Mouse (Mus musculus) lung, embryonic 15.5 days (tissue): ENCODE data around the gene Arl6ip5. TPM values are rescaled to one million over a fixed set of nuclear protein-coding genes. Genes with fewer than 3 reads are reported as not detected.

Source experiments
- ATAC-seq: fragments of 200-750 bp; cut with Nextera tagmentation; 2 replicates; pipeline ENCODE4 v1.8.0; 2017; ENCODE audit warnings: moderate number of reproducible peaks, borderline replicate concordance; ENCODE audit not compliant: low FRiP score, low TSS enrichment; ENCODE audit errors: extremely low read depth
- H3K27ac ChIP-seq: fragments of 300-500 bp; sonication (generic); 2 replicates; pipeline ENCODE4 v1.5.1; 2015; ENCODE audit warnings: moderate library complexity, mild to moderate bottlenecking, inconsistent platforms
- H3K27me3 ChIP-seq: fragments of 300-500 bp; sonication (generic); 2 replicates; pipeline ENCODE4 v1.6.1; 2015; ENCODE audit warnings: inconsistent platforms
- H3K36me3 ChIP-seq: fragments of 300-500 bp; sonication (generic); 2 replicates; pipeline ENCODE4 v1.6.1; 2015; ENCODE audit warnings: inconsistent platforms
- H3K4me1 ChIP-seq: fragments of 300-500 bp; sonication (generic); 2 replicates; pipeline ENCODE4 v1.6.1; 2015; ENCODE audit warnings: inconsistent platforms
- H3K4me2 ChIP-seq: fragments of 300-500 bp; sonication (generic); 2 replicates; pipeline ENCODE4 v1.6.1; 2015; ENCODE audit warnings: inconsistent platforms, mild to moderate bottlenecking, moderate library complexity
- H3K4me3 ChIP-seq: fragments of 300-500 bp; sonication (generic); 2 replicates; pipeline ENCODE4 v1.5.1; 2015; ENCODE audit warnings: mild to moderate bottlenecking, inconsistent platforms
- H3K9ac ChIP-seq: fragments of 300-500 bp; sonication (generic); 2 replicates; pipeline ENCODE4 v1.6.1; 2015; ENCODE audit warnings: inconsistent platforms
- H3K9me3 ChIP-seq: fragments of 300-500 bp; sonication (generic); 2 replicates; pipeline ENCODE4 v1.6.1; 2016; ENCODE audit warnings: inconsistent platforms
- WGBS: fragments of 180-500 bp; shearing (Covaris S2); methylation state at CpG from one replicate; pipeline ENCODE4 v1.1.7; 2015; 5-methylcytosine and 5-hydroxymethylcytosine counted together
- polyA plus RNA-seq: library from polyadenylated mRNA; unstranded; fragments of >200 nt; fragmentation: Nextera tagmentation; extraction: Ambion mirVana; gene quantifications from 2 replicates; pipeline ENCODE4 v1.2.1, GENCODE M21; 2015

Gene Arl6ip5
- 61.1 and 62.3 TPM in 2 replicates for polyA plus RNA-seq

DNA sequence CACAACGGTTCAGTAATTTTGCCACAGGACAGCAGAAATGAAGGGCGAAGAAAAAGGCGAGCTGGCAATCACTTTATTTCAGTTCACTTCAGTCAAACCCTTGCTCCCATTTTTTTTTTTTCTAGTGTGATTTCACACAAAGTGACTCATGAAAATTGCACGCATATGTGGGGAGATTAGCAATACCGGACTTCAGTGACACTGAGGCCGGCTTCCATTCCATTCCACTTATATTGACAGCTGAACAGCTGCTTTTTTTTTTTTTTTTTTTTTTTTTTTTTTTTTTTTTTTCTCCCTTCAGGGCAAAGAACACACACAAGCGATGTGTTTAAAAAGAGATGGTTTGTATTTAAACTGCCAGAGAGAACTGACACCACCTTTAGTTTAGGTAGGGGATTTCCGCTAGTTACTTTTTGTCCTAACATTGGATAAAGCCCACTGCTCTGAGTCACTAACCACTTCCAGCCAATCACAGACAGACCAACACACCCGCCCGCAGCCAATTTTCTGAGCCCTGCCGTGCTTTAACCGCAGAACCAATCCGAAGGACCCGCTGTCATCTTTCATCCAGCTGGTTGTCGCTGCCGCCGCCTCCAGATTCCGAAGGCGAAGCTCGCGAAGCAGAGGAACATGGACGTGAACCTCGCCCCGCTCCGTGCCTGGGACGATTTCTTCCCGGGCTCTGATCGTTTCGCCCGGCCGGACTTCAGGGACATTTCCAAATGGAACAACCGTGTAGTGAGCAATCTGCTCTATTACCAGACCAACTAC lies at the start of gene Arl6ip5:
Gene Arl6ip5 (plus strand): TSS at position 499 of the 771 bp plus-strand sequence.
- H3K4me3 ChIP-seq, result peak within 1 kb of the TSS; percentile 72
- peaks cover 25% of the 10 kb centered on the region for H3K4me1 ChIP-seq
- peak within 1 kb of the TSS; percentile 72 for H3K9ac ChIP-seq
- no peaks in the 10 kb centered on the region for H3K9me3 ChIP-seq
- WGBS, result 8% methylated on average over 32 of the region's 32 CpGs
- ATAC-seq, result peak; percentile 81; the same call in 1 of the 2 replicates
- H3K27ac ChIP-seq, result peak within 1 kb of the TSS; percentile 68
- peak within 1 kb of the TSS; percentile 71 for H3K4me2 ChIP-seq
- peaks cover 8% of the 10 kb centered on the region; the same call in 1 of the 2 replicates for H3K36me3 ChIP-seq
- H3K27me3 ChIP-seq, result no peaks in the 10 kb centered on the region

DNA sequence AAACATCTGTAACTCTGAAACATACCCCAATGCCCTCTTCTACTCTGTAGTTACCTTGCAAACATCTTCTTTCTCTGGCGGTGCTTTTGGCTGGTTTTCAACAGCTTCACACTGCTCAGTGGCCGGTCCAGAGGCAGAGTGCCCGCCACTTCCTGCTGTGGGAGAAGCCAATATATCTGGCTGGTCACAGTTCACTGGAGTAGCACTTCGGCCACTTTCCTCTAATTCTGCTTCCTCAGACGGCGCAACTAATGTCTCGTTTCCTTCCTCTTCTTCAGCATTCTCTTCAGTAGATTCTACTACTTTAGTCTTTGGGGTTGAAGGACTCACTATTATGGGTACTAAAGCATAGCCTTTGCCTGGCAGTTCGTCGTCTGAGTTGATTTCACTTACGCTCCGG lies 34.8 kb upstream of the Arl6ip5 start:
- 78% methylated on average over 11 of the region's 11 CpGs for WGBS
- no peak overlapping the region for H3K9ac ChIP-seq

DNA sequence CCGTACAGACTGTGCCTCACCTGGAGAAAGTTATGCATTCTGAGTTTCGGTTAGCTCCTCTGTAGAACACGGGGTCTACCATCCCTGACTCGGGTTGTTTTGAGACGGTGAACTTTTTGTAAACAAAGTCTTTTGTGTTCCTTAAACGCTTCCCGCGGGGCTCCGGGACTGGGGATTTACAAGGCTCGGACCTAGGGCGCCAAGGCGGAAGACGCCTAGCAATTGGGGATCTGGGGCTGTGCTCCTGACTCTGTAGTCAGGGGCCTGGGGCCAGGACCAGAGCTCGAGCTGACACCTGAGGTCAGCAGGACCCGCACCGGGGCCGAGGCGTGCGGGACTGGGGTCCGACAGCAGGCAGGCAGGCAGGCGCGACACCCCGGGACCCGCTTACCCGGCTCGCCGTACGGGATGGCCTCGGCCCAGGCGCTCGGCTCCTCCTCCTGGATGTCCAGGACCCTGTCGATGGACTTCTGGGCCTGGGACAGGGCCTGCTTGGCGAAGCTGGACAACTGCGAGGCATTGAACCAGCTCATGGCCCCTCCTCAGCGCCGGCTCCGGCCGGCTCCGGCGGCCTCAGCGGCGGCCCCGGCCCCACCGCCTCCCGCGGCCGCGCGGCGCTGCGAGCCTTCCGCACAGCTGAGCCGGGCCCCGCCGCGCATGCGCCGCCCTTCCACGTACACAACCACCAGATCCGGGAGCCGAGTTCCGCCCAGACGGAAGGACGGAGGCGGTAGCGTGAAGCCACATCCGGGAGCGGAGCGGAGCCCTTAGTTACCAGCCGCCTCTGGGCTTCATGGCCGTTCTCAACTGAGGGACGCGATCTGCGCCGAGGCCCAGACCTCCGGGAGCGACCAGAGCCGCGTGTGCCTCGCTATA lies 31.8 kb upstream of the Arl6ip5 start, which contains the start of gene Tmf1:
Gene Tmf1 (minus strand): TSS at position 632 of the 876 bp plus-strand sequence.
- H3K27ac ChIP-seq, result peak within 1 kb of the TSS; percentile 92
- WGBS, result under 1% methylated on average over 74 of the region's 80 CpGs
- H3K9ac ChIP-seq, result peak within 1 kb of the TSS; percentile 98
- peak; percentile 98 for ATAC-seq
- no peaks in the 10 kb centered on the region for H3K9me3 ChIP-seq
- H3K4me3 ChIP-seq, result peak within 1 kb of the TSS; percentile 92
- no peaks in the 10 kb centered on the region for H3K27me3 ChIP-seq
- H3K4me2 ChIP-seq, result peak within 1 kb of the TSS; percentile 61
- H3K4me1 ChIP-seq, result peaks cover 23% of the 10 kb centered on the region
- H3K36me3 ChIP-seq, result peaks cover 14% of the 10 kb centered on the region

More for the DNA sequence above, 34.8 kb upstream of the Arl6ip5 start:
- Histone ChIP-seq H3K9me3 (no peaks in the 10 kb centered on the region), H3K4me3 (no peak overlapping the region), H3K4me2 (0 out of 2 replicates have a peak overlapping the region, but pooled peaks have one; percentile 1), H3K4me1 (peaks cover 23% of the 10 kb centered on the region), H3K27me3 (no peaks in the 10 kb centered on the region), H3K27ac (no peak overlapping the region), H3K36me3 (peaks cover 33% of the 10 kb centered on the region)
- no peak for ATAC-seq

DNA sequence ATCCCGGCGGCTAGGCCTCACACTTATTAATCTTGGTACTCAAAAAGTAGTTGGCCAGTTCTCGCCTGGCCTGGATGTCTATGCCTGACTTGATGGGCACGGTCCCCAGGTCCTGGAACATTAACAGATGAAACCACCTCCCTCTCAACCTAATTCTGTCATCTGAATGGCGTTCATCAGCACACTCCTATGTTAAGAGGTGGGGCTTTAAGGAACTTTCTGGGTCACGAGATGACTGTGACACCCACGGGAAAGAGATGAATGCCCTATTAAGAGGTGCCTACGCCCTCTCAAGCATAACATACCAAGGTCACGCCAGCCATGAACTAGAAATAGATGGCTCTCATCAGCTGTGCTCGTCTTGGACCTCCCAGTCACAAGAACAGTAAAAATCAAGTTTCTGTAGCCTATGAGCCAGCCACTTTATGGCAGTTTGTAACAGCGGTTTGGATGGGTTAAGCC lies 31.1 kb upstream of the Arl6ip5 start:
- H3K36me3 ChIP-seq, result peaks cover 16% of the 10 kb centered on the region
- H3K27me3 ChIP-seq, result no peaks in the 10 kb centered on the region
- peak overlapping the region; percentile 92 for H3K27ac ChIP-seq
- peaks cover 23% of the 10 kb centered on the region for H3K4me1 ChIP-seq
- 6% methylated on average over 11 of the region's 11 CpGs for WGBS
- H3K4me3 ChIP-seq, result peak overlapping the region; percentile 92
- H3K4me2 ChIP-seq, result peak overlapping the region; percentile 61
- H3K9me3 ChIP-seq, result no peaks in the 10 kb centered on the region
- H3K9ac ChIP-seq, result peak overlapping the region; percentile 98
- ATAC-seq, result peak; percentile 52

DNA sequence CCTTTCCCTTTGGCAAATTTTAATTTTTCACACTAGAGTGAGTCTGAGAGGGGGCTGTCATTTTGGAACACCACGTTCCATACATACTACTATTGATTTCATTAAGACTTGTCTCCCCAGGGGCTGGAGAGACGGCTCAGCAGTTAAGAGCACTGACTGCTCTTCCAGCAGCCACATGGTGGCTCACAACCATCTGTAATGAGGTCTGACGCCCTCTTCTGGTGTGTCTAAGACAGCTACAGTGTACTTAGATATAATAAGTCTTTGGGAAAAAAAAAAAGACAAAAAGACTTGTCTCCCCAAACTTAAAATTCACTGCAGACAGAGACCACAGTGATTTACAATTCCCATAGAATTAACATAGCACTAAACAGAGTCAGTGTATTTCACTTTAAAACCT lies 10.1 kb upstream of the Arl6ip5 start:
- H3K27ac ChIP-seq, result no peak overlapping the region
- no peaks in the 10 kb centered on the region for H3K27me3 ChIP-seq
- no peak overlapping the region for H3K9ac ChIP-seq
- no peak overlapping the region for H3K4me3 ChIP-seq
- no peak overlapping the region for H3K4me2 ChIP-seq
- peaks cover 30% of the 10 kb centered on the region for H3K36me3 ChIP-seq
- ATAC-seq, result no peak
- peaks cover 12% of the 10 kb centered on the region for H3K4me1 ChIP-seq
- WGBS, result 61% methylated on average over 3 of the region's 3 CpGs
- H3K9me3 ChIP-seq, result no peaks in the 10 kb centered on the region

DNA sequence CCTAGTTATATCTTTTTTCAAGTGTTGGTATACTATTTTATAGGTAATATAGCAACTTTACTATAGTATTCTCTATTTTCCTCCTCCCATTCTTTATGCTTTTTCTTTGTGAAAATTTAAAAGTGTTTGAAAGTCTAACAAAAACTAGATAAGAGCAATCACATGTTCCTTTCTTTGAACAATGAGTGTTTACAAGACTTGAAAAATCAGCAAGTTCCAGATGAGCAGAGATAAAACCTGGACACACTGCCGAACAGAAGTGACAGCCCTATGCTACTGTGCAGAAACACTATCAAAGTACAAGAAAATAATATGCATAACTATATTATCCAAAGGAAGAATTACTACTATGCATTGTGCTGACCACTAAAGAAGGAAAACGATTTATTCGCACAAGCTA lies 8.0 kb upstream of the Arl6ip5 start:
- Histone ChIP-seq H3K27ac (no peak overlapping the region), H3K36me3 (peaks cover 12% of the 10 kb centered on the region), H3K27me3 (no peaks in the 10 kb centered on the region), H3K9ac (no peak overlapping the region), H3K4me3 (no peak overlapping the region), H3K9me3 (no peaks in the 10 kb centered on the region), H3K4me2 (no peak overlapping the region), H3K4me1 (peaks cover 12% of the 10 kb centered on the region)
- no peak for ATAC-seq
- WGBS, result 62% methylated on average over 3 of the region's 3 CpGs

DNA sequence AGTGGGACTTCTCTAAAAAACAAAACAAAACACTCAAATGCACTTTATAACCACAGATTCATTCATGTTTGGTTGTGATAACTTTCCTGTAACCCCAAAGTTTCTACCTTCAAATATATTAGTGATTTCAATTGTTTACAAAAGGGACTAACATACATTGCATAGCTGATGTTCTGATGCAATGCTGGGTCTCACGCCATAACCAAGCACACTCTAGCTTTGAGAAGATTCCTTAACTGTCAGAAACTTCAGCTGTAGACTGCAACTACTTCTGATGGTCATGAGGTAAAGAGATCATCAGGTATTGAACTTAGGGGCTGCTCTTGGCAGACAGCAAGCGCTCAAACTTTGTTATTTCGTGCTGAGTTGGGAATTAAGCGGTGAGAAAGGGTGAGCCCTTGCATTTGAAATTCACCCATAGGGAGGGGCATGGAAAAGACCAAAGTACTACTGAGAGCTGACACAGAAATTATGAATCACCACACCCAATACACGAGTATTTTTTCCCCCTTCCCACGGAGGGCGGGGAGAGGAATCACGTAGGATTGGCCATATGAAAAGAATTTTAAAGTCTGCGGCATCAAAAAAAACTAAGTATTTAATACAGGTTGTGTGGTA lies 6.1 kb upstream of the Arl6ip5 start:
- ATAC-seq, result no peak
- Histone ChIP-seq H3K9me3 (no peaks in the 10 kb centered on the region), H3K27ac (no peak overlapping the region), H3K27me3 (no peaks in the 10 kb centered on the region), H3K9ac (peak overlapping the region; percentile 84), H3K36me3 (peaks cover 4% of the 10 kb centered on the region; the same call in 1 of the 2 replicates), H3K4me3 (peak overlapping the region; percentile 80), H3K4me2 (peak overlapping the region; percentile 70), H3K4me1 (peaks cover 12% of the 10 kb centered on the region)
- WGBS, result 5% methylated on average over 9 of the region's 9 CpGs

DNA sequence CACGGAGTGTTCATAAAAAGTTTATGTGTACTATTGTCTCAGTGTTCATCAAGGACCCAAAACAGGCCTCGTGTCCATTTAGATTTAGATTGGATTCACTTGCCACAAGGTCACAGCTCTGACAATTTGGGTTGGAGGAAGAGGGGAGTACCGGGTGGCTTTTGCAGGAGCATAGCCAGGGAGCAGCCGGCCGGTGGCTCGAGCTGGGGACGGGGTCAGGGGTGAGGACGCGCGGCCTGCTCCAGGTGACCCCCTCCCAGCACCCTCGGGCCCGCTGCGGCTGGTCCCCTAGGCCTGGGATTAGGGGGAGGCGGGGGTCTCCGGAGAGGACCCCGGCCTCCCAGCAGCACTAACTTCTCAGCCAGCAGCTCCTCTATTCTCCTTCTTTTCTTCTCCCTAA lies 5.5 kb upstream of the Arl6ip5 start:
- H3K27me3 ChIP-seq, result no peaks in the 10 kb centered on the region
- peaks cover 4% of the 10 kb centered on the region; the same call in 1 of the 2 replicates for H3K36me3 ChIP-seq
- peak overlapping the region; percentile 84 for H3K9ac ChIP-seq
- peak; percentile 43 for ATAC-seq
- H3K9me3 ChIP-seq, result no peaks in the 10 kb centered on the region
- peak overlapping the region; percentile 70 for H3K4me2 ChIP-seq
- WGBS, result under 1% methylated on average over 16 of the region's 16 CpGs
- peaks cover 15% of the 10 kb centered on the region for H3K4me1 ChIP-seq
- H3K27ac ChIP-seq, result peak overlapping the region; percentile 79
- peak overlapping the region; percentile 80 for H3K4me3 ChIP-seq

DNA sequence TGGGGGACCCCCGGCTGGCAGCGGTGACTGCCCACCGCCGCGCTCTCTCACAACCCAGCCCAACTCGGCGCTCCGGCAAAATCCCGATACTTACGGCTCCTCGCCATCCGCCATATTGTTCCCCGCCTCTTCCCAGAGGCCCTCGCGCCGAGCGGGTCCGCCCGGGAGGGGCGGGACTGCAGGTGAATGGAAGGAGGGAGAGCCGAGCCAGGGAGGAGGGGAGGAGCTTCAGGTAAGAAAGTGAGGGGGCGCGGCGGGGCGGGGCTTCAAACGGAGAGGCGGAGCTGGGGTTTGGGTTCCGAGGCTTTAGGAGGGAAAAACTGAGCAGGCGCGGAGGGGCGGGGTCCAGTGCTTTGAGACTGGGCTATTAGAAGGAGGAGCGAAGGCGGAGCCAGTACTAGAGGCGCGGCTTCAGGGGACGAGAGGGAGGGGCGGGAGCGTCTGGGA lies 5.0 kb upstream of the Arl6ip5 start, which contains the start of gene Uba3:
Gene Uba3 (minus strand): TSS at position 209 of the 447 bp plus-strand sequence.
- H3K4me2 ChIP-seq, result peak within 1 kb of the TSS; percentile 70
- H3K9me3 ChIP-seq, result no peaks in the 10 kb centered on the region
- H3K27me3 ChIP-seq, result no peaks in the 10 kb centered on the region
- peak; percentile 97 for ATAC-seq
- peaks cover 20% of the 10 kb centered on the region for H3K4me1 ChIP-seq
- peak within 1 kb of the TSS; percentile 79 for H3K27ac ChIP-seq
- WGBS, result under 1% methylated on average over 38 of the region's 38 CpGs
- H3K4me3 ChIP-seq, result peak within 1 kb of the TSS; percentile 80
- H3K36me3 ChIP-seq, result peaks cover 4% of the 10 kb centered on the region; the same call in 1 of the 2 replicates
- H3K9ac ChIP-seq, result peak within 1 kb of the TSS; percentile 84

DNA sequence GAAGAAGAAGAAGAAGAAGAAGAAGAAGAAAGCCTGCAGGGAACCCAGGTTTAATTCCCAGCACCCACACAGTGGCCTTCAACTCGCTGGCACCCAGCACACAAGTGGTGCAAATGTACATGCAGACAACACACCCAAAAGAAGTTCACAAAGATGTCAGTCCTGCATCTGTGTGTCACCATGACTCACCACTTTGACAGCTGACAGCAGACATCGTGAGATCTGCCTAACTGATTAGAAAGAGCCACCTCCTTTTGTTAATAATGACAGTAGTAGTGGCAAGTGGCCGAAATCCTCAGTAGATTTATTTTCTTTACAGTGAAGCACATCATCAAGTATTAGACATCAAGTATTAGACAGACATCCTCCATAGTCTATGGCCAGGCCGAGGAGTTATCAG lies 3.4 kb upstream of the Arl6ip5 start:
- Histone ChIP-seq H3K9ac (no peak overlapping the region), H3K27me3 (no peaks in the 10 kb centered on the region), H3K4me2 (no peak overlapping the region), H3K36me3 (no peaks in the 10 kb centered on the region), H3K4me1 (peaks cover 28% of the 10 kb centered on the region), H3K4me3 (no peak overlapping the region), H3K27ac (no peak overlapping the region), H3K9me3 (no peaks in the 10 kb centered on the region)
- WGBS, result 63% methylated on average over 4 of the region's 4 CpGs
- no peak for ATAC-seq

DNA sequence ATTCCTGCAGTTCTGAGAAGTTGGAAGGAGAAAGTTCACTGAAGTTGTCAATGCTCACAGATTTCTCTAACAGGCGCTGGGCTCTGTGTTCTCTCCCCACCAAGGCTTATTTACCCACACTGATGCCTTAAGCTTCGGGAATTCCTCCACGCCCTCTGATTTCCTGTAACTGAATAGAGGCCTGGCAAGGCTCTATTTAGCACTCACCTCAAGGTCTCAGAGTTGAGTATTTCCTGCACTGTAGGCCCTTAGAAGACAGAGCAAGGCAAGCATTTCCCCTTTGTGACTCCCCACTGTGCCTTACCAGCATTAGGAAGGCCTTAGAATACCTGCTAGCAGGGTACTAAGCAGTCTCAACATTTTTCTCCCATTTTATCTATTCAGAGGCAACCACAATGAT lies 2.1 kb upstream of the Arl6ip5 start:
- no peak overlapping the region for H3K4me3 ChIP-seq
- no peaks in the 10 kb centered on the region for H3K36me3 ChIP-seq
- H3K4me1 ChIP-seq, result peaks cover 32% of the 10 kb centered on the region
- H3K27ac ChIP-seq, result peak overlapping the region; percentile 21
- H3K27me3 ChIP-seq, result no peaks in the 10 kb centered on the region
- H3K9ac ChIP-seq, result no peak overlapping the region
- no peaks in the 10 kb centered on the region for H3K9me3 ChIP-seq
- no peak for ATAC-seq
- 39% methylated on average over 3 of the region's 3 CpGs for WGBS
- H3K4me2 ChIP-seq, result no peak overlapping the region
